Mouse (Mus musculus): ENCODE measurements around the gene Il4ra.

DNA sequence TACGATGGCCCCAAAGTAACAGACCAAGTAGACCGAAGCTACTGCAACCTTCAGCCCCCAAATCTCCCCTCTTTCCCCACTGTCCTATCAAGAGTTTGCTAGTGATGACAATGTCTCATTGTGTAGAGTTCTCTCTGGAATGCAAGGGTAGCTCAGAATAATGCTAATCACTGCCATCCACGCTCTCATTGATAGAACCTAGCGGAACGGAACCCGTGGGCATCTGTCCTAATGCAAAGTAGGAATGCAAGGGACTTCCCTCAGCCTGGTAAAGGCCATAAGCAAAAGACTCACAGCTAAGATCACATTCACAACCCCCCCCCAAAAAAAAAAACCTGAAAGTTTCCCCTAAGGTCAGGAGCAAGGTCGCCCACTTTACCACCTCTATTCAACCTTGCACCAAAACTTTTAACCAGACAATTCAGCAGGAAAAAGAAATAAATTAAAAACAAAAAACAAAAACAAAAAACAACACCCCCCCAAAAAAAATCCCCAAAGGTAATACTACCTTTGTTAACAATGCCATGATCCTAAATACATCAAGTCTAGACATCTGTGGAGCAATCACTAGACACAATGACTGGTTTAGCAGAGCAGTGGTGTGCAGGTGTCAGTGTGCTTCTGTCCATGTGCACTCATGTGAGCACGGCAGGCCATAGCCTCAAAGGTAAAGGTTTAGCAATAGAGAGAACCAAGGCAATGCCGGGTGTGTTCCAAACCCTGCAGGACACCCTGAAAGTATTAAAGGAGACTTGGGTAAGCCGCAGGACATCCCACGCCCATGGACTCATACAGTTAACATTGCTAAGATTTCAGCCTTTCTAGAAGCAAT is 45.8 kb downstream of the Il4ra start:
- TF ChIP-seq CTCF (IDR thresholded peaks at IDR 0.05; ENCODE audit: low read depth, low read length) (no peak), POLR2A (IDR thresholded peaks at IDR 0.05; ENCODE audit: borderline replicate concordance, low read depth, low read length) (no peak)

Data from bone marrow macrophage, adult 2 months (primary cell).